Mouse (Mus musculus): ENCODE data around the gene Tnfsf10.

GRCm38 (mm10) chr3:27330706-27331105 is 13.9 kb downstream of the Tnfsf10 start:
- no peak for TF ChIP-seq POLR2A (IDR thresholded peaks at IDR 0.05; ENCODE audit: borderline replicate concordance, low read depth, low read length)
- no peak for TF ChIP-seq CTCF (IDR thresholded peaks at IDR 0.05; ENCODE audit: low read depth, low read length)

Measured in bone marrow macrophage, adult 2 months (primary cell).